Mouse (Mus musculus) kidney, postnatal 10 days (tissue): Measurements from ENCODE around the gene Pms2.

Source experiments
- DNase-seq: peaks from one replicate; pipeline ENCODE4 v3.0.0; 2021; ENCODE audit warnings: mixed read lengths

The Pms2 gene

GRCm38 (mm10) chr5:143933414-143933813, 23.6 kb downstream of the Pms2 start:
- no peak for DNase-seq

- DNase-seq: no peak
Measured at GRCm38 (mm10) chr5:143933875-143934274, 24.1 kb downstream of the Pms2 start.

GRCm38 (mm10) chr5:143936156-143936555, 26.4 kb downstream of the Pms2 start:
- no peak for DNase-seq

GRCm38 (mm10) chr5:143941588-143941987, 31.8 kb downstream of the Pms2 start:
- DNase-seq: no peak

- DNase-seq: no peak
Measured at GRCm38 (mm10) chr5:143943231-143944125, 33.7 kb downstream of the Pms2 start.

- DNase-seq: no peak
Measured at GRCm38 (mm10) chr5:143948361-143948760, 38.6 kb downstream of the Pms2 start.

GRCm38 (mm10) chr5:143950016-143950415, 40.3 kb downstream of the Pms2 start:
- no peak for DNase-seq

- DNase-seq: no peak
Measured at GRCm38 (mm10) chr5:143957101-143957500, 47.3 kb downstream of the Pms2 start.

GRCm38 (mm10) chr5:143959551-143959950, 49.8 kb downstream of the Pms2 start:
- no peak for DNase-seq

GRCm38 (mm10) chr5:143961176-143961575, 51.4 kb downstream of the Pms2 start:
- no peak for DNase-seq

GRCm38 (mm10) chr5:143965586-143966345, 56.0 kb downstream of the Pms2 start:
- DNase-seq: peak; percentile 24

GRCm38 (mm10) chr5:143966671-143967070, 56.9 kb downstream of the Pms2 start:
- no peak for DNase-seq

GRCm38 (mm10) chr5:143972628-143973027, 62.9 kb downstream of the Pms2 start:
- DNase-seq: no peak

- peak; percentile 77 for DNase-seq
Measured at GRCm38 (mm10) chr5:143974931-143975630, 65.3 kb downstream of the Pms2 start.

GRCm38 (mm10) chr5:143975631-143975933, 65.8 kb downstream of the Pms2 start:
- DNase-seq: no peak

GRCm38 (mm10) chr5:143976232-143976631, 66.5 kb downstream of the Pms2 start:
- no peak for DNase-seq

- DNase-seq: no peak
Measured at GRCm38 (mm10) chr5:143976726-143977431, 67.1 kb downstream of the Pms2 start.

GRCm38 (mm10) chr5:143980858-143981257, 71.1 kb downstream of the Pms2 start:
- peak; percentile 51 for DNase-seq

GRCm38 (mm10) chr5:143982361-143982760, 72.6 kb downstream of the Pms2 start:
- DNase-seq: no peak
